Mouse (Mus musculus): ENCODE measurements around the gene Gm20807.
"Not testable (repeated sequence)": the region's sequence is repeated elsewhere in the genome, so short reads cannot be mapped to it uniquely, and the experiment has no call there.

Gm20807 gene

GRCm38 (mm10) chrY:13042591-13042990 is at the start of gene Gm20807:
Gm20807 (plus strand) TSS chrY:13042891.
- in situ Hi-C loops (cut with MseI, MboI) = not testable (repeated sequence)
